Mouse (Mus musculus) forebrain, embryonic 15.5 days (tissue): ENCODE data around the gene Noxo1. TPM values are rescaled to one million over a fixed set of nuclear protein-coding genes. Genes with fewer than 3 reads are reported as not detected.
"Not testable (repeated sequence)": the region's sequence is repeated elsewhere in the genome, so short reads cannot be mapped to it uniquely, and the experiment has no call there.

Experiments used
- ATAC-seq: fragments of 200-750 bp; cut with Nextera tagmentation; replicated peaks from 2 replicates; pipeline ENCODE4 v1.8.0; 2017; ENCODE audit warnings: mild to moderate bottlenecking, moderate TSS enrichment, moderate library complexity
- H3K27ac ChIP-seq: fragments of 300-500 bp; sonication (generic); replicated peaks from 2 replicates; pipeline ENCODE4 v1.5.1; 2015; ENCODE audit warnings: mild to moderate bottlenecking, inconsistent platforms
- H3K27me3 ChIP-seq: fragments of 300-500 bp; sonication (generic); 2 replicates; pipeline ENCODE4 v1.6.1; 2015; ENCODE audit warnings: inconsistent platforms
- H3K36me3 ChIP-seq: fragments of 300-500 bp; sonication (generic); 2 replicates; pipeline ENCODE4 v1.6.1; 2015; ENCODE audit warnings: mild to moderate bottlenecking, inconsistent platforms
- H3K4me1 ChIP-seq: fragments of 300-500 bp; sonication (generic); 2 replicates; pipeline ENCODE4 v1.6.1; 2015; ENCODE audit warnings: inconsistent platforms
- H3K4me2 ChIP-seq: fragments of 300-500 bp; sonication (generic); replicated peaks from 2 replicates; pipeline ENCODE4 v1.6.1; 2015; ENCODE audit warnings: mild to moderate bottlenecking, inconsistent platforms
- H3K4me3 ChIP-seq: fragments of 300-500 bp; sonication (generic); 2 replicates; pipeline ENCODE4 v1.5.1; 2015; ENCODE audit warnings: mild to moderate bottlenecking, inconsistent platforms
- H3K9ac ChIP-seq: fragments of 300-500 bp; sonication (generic); replicated peaks from 2 replicates; pipeline ENCODE4 v1.6.1; 2015; ENCODE audit warnings: mild to moderate bottlenecking, inconsistent platforms
- H3K9me3 ChIP-seq: fragments of 300-500 bp; sonication (generic); 2 replicates; pipeline ENCODE4 v1.6.1; 2016; ENCODE audit warnings: inconsistent platforms
- WGBS: fragments of 180-500 bp; shearing (Covaris S2); methylation state at CpG from one replicate; pipeline ENCODE4 v1.1.7; 2015; ENCODE audit warnings: mixed read lengths; 5-methylcytosine and 5-hydroxymethylcytosine counted together
- polyA plus RNA-seq: library from polyadenylated mRNA; unstranded; fragments of >200 nt; fragmentation: Nextera tagmentation; extraction: Ambion mirVana; gene quantifications from 2 replicates; pipeline ENCODE4 v1.2.1, GENCODE M21; 2015

Gene Noxo1
- polyA plus RNA-seq, 1 experiment from 2014 or later: 2.0 TPM

DNA sequence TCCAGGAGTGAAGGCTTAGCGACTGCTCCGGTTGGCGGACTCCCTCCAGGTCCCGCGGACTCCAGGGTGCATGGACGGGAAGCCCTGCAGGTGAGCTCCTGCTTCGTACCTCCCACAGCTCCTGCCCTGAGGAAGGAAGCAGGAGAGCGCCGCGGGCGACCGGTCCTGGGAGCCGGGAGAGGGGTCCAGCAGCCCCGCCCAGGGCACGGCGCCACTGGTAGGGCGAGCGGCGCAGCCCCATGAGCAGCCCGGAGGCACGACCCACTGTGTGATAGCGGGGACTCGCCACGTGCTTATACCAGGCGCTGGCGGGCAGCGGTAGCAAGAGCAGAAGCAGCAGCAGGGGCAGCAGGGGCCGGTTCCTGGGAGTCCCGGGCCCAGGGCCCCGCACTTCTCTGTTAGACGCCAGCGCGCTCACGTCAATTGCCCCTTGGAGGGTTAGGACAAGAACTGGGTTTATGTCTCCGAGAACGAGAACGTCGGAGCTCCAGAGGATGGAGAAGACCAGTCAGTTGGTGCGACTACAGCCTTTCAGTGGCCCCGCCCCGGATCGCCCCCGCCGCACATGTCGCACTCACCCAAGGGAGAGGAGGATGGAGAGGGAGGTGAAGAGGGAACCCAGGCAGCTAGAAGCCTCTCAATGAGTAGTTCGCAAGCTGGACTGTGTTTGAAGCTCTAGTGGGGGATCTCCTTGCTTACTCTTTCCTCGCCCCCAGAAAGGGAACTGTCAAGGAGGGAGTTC, 37.8 kb upstream of the Noxo1 start, which contains the start of gene Npw:
Npw (minus strand) TSS at position 441 of the 742 bp plus-strand sequence.
- no peaks in the 10 kb centered on the region for H3K9me3 ChIP-seq
- no peak within 1 kb of the TSS for H3K27ac ChIP-seq
- 2% methylated on average over 47 of the region's 47 CpGs for WGBS
- H3K36me3 ChIP-seq: no peaks in the 10 kb centered on the region
- peaks cover 47% of the 10 kb centered on the region for H3K27me3 ChIP-seq
- peak within 1 kb of the TSS; percentile 32 for H3K4me3 ChIP-seq
- H3K4me1 ChIP-seq: peaks cover 12% of the 10 kb centered on the region
- H3K4me2 ChIP-seq: peak within 1 kb of the TSS; percentile 54
- peak within 1 kb of the TSS; percentile 48 for H3K9ac ChIP-seq
- no peak for ATAC-seq

DNA sequence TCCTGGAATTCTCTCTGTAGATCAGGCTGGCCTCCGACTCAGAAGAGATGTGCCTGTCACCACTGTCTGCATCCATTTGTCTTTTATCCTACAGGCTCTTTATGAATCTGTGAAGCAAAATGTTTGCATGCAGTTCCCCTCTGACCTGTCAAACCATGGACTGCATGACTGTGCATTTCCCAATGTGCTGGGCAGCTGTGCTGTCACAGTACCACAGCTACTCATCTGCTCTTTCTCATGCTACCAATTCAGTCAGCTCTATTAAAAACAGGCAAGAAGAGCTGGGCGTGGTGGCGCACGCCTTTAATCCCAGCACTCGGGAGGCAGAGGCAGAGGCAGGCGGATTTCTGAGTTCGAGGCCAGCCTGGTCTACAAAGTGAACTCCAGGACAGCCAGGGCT, 29.0 kb upstream of the Noxo1 start:
- not testable (repeated sequence) for H3K27me3 ChIP-seq, H3K27ac ChIP-seq, H3K36me3 ChIP-seq, H3K9me3 ChIP-seq, H3K4me2 ChIP-seq, ATAC-seq, H3K4me3 ChIP-seq, H3K9ac ChIP-seq
- WGBS: 64% methylated on average over 7 of the region's 7 CpGs
- H3K4me1 ChIP-seq: peaks cover 27% of the 10 kb centered on the region

DNA sequence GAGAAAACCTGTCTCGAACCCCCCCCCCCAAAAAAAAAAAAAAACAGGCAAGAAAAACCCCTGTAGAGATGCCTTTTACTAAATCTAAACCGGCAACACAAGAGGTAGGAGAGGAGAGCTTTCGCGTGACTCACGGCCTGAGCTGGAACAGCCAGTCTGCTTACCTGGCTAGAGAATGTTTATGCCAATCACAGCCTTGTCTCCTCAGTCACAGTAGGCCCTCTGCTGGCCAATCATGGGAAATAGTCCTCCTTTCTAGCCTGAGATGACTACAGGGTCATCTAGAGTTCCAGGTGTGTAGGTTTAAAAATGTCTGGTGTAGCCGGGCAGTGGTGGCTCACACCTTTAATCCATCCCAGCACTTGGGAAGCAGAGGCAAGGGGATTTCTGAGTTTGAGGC, 28.6 kb upstream of the Noxo1 start:
- Histone ChIP-seq H3K4me3 (no peak overlapping the region), H3K4me2 (no peak overlapping the region), H3K27ac (no peak overlapping the region), H3K27me3 (no peaks in the 10 kb centered on the region), H3K4me1 (peaks cover 31% of the 10 kb centered on the region), H3K9ac (no peak overlapping the region), H3K9me3 (no peaks in the 10 kb centered on the region), H3K36me3 (no peaks in the 10 kb centered on the region)
- ATAC-seq: no peak
- WGBS: 18% methylated on average over 6 of the region's 6 CpGs

DNA sequence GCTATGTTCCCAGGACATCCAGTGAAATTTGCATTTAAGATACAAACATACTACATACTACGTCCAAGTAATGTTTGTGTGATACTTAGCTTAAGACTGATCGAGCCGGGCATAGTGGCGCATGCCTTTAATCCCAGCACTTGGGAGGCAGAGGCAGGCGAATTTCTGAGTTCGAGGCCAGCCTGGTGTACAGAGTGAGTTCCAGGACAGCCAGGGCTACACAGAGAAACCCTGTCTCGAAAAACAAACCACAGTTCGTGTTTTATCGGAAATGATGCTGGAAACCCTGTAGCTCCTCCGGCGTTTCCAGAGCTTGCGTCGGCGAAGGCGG, 26.9 kb upstream of the Noxo1 start:
- Histone ChIP-seq H3K4me1 (peaks cover 31% of the 10 kb centered on the region), H3K27ac (peak overlapping the region; percentile 84), H3K9ac (peak overlapping the region; percentile 98), H3K4me2 (peak overlapping the region; percentile 73), H3K4me3 (peak overlapping the region; percentile 92)
- H3K9me3 ChIP-seq, H3K36me3 ChIP-seq, H3K27me3 ChIP-seq: not testable (repeated sequence)
- peak; percentile 47 for ATAC-seq
- 11% methylated on average over 15 of the region's 15 CpGs for WGBS

DNA sequence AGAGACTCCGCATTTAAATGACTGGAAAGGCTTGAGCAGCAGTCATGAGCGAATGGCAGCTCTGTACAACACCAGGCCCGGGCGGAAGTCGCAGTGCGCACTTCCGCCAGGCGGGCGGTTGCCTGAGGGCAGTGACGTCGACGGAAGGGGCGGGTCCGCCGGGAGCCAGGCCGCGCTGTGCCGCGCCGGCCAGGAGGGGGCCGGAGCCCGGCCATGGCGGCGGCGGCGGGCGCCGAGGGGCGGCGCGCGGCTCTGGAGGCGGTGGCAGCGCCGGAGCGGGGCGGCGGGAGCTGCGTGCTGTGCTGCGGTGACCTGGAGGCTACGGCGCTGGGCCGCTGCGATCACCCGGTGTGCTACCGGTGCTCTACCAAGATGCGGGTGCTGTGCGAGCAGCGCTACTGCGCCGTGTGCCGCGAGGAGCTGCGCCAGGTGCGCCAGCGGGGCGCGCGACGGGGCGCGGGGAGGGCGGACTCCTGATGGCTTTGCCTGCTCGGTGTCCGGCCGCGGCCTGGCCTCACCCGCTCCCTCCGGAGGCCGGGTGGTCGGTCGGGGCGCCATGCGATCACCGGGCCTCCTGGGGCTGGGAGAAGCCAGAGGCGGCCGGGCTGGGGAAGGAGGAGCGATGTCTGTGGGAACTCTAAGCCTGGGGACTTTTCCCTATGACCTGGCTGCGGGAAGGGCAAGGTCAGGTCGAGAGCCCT, 26.3 kb upstream of the Noxo1 start, which contains the start of gene Zfp598:
Zfp598 (plus strand) TSS at position 143 of the 701 bp plus-strand sequence.
- Histone ChIP-seq H3K9me3 (no peaks in the 10 kb centered on the region), H3K4me2 (peak within 1 kb of the TSS; percentile 73), H3K4me3 (peak within 1 kb of the TSS; percentile 92), H3K36me3 (no peaks in the 10 kb centered on the region), H3K27ac (peak within 1 kb of the TSS; percentile 84), H3K27me3 (no peaks in the 10 kb centered on the region), H3K9ac (peak within 1 kb of the TSS; percentile 98), H3K4me1 (peaks cover 34% of the 10 kb centered on the region)
- under 1% methylated on average over 69 of the region's 80 CpGs for WGBS
- ATAC-seq: peak; percentile 99

DNA sequence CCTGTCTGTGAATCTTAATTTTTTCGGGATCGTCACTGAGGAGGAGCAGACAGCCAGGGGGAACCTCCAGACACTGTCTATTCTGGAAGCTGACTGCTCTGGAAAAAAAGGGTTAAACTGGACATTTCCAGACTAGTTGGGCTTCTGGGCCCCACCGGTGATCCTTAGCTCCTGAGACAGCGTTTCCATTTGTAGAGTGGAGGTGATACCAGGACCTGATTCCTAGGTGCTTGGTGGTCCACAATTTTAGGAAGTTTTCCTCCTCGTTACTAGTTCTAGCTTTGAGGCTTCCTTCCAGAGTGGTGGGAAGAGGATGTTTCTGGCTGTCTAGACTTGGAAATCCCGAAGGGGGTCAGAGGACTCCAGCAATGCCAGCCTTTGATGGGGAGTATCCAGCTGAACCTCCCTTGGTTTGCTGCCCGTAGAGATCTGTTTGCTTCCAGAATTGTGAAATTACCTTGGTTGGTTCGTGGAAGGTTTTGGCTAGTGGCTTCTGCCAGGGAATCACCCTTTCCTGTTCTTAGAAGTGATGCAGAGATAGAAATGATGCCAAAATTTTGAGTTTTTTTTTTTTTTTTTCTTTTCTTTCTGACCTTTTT, 25.7 kb upstream of the Noxo1 start:
- Histone ChIP-seq H3K4me2 (peak overlapping the region; percentile 73), H3K9ac (peak overlapping the region; percentile 98), H3K9me3 (no peaks in the 10 kb centered on the region), H3K4me1 (peaks cover 34% of the 10 kb centered on the region), H3K4me3 (peak overlapping the region; percentile 92), H3K27ac (peak overlapping the region; percentile 84; the same call in 1 of the 2 replicates), H3K36me3 (no peaks in the 10 kb centered on the region), H3K27me3 (no peaks in the 10 kb centered on the region)
- no peak for ATAC-seq
- WGBS: 13% methylated on average over 8 of the region's 8 CpGs

DNA sequence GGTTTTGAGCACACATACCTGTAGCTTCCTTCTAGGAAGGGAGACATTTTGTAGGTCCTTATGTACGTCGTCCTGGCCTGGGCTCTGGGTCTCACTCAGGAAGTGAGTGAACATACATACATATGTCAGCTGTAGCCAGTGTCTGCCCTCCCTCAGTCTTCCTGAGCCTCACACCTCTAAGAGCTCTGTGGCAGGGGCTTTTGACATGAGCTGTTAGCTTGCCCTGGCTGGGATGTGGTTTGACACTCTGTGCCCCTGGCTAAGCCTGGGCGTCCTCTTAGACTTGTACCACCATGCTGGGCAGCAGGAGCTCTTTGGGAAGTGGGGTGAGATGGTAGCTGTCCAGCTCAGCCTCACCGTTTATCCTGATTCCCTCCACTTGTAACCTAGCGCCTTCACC, 24.7 kb upstream of the Noxo1 start:
- Histone ChIP-seq H3K27me3 (no peaks in the 10 kb centered on the region), H3K36me3 (no peaks in the 10 kb centered on the region), H3K9me3 (no peaks in the 10 kb centered on the region), H3K4me1 (peaks cover 34% of the 10 kb centered on the region), H3K4me3 (peak overlapping the region; percentile 92), H3K9ac (no peak overlapping the region), H3K27ac (no peak overlapping the region), H3K4me2 (peak overlapping the region; percentile 73)
- no peak for ATAC-seq
- 70% methylated on average over 5 of the region's 5 CpGs for whole genome bisulfite sequencing

DNA sequence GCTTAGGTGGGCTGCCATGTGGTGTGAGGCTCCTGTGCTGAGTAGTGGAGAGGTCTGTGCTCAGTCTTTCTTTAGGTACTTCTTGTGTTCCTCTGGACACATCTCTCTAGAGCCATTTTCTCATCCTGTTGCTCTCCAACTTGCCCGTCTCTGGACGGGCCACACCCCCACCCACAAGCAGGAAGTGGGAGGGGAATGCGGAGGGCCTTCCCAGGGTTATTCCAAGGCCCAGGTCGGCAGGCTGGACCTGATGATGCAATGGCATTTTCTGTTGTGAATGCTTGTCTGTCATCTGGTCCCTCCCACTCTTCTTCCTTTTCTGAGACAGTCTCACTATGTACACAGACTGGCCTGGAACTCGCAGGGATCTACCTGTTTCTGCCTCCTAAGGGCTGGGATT, 23.9 kb upstream of the Noxo1 start:
- Histone ChIP-seq H3K9me3 (no peaks in the 10 kb centered on the region), H3K4me1 (peaks cover 34% of the 10 kb centered on the region), H3K4me2 (no peak overlapping the region), H3K9ac (no peak overlapping the region), H3K4me3 (no peak overlapping the region), H3K36me3 (peaks cover 7% of the 10 kb centered on the region; the same call in 1 of the 2 replicates), H3K27me3 (no peaks in the 10 kb centered on the region), H3K27ac (no peak overlapping the region)
- WGBS: 38% methylated on average over 5 of the region's 5 CpGs
- ATAC-seq: no peak

DNA sequence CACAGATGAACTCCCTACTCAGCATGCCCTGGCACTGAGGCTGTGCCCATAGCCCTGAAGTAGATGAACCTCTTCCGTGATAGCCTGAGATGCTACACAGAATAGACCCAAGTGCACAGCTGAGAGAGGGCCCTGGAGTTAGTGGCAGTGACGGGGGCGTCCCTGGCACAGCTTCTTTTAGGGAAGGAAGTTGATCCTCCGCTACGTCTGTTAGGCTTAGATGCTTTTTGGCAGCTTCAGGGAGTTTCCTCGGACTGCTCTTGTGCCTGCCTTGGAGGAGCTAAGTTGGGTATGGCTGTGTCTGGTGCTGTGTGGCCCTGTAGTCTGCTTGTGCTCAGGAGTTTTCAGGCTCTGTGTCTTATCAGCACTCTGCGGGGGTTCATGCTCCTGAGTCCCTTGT, 21.8 kb upstream of the Noxo1 start:
- WGBS: 76% methylated on average over 7 of the region's 7 CpGs
- H3K9me3 ChIP-seq: no peaks in the 10 kb centered on the region
- no peak overlapping the region for H3K27ac ChIP-seq
- no peak overlapping the region for H3K4me3 ChIP-seq
- 0 out of 2 replicates have a peak overlapping the region, but pooled peaks have one; percentile 9 for H3K9ac ChIP-seq
- H3K36me3 ChIP-seq: peaks cover 27% of the 10 kb centered on the region
- no peaks in the 10 kb centered on the region for H3K27me3 ChIP-seq
- H3K4me2 ChIP-seq: no peak overlapping the region
- ATAC-seq: no peak
- H3K4me1 ChIP-seq: peaks cover 28% of the 10 kb centered on the region

DNA sequence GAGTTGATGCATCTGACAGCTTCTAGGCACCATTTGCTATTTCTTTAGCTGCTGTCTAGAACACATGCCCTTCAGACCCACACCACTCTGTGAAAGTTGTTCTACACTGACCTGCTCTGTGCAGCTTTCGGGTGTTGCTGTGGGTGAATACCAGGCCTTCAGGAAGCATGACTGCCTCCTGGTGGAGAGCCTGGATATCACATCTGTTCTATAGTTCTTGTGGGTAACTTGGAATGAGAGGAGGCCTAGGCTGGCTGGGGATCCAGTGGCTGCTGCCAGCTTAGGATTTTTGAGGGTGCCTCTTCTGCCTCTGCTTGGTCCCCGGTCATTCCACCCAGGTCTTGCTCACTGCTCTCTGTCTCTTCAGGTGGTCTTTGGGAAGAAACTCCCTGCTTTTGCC, 19.8 kb upstream of the Noxo1 start:
- Histone ChIP-seq H3K4me1 (peaks cover 15% of the 10 kb centered on the region), H3K27me3 (no peaks in the 10 kb centered on the region), H3K9me3 (no peaks in the 10 kb centered on the region), H3K4me3 (no peak overlapping the region), H3K36me3 (peaks cover 45% of the 10 kb centered on the region), H3K9ac (no peak overlapping the region), H3K4me2 (no peak overlapping the region), H3K27ac (no peak overlapping the region)
- ATAC-seq: 0 out of 2 replicates have a peak, but pooled peaks have one; percentile 23
- WGBS: 48% methylated on average over 2 of the region's 2 CpGs

DNA sequence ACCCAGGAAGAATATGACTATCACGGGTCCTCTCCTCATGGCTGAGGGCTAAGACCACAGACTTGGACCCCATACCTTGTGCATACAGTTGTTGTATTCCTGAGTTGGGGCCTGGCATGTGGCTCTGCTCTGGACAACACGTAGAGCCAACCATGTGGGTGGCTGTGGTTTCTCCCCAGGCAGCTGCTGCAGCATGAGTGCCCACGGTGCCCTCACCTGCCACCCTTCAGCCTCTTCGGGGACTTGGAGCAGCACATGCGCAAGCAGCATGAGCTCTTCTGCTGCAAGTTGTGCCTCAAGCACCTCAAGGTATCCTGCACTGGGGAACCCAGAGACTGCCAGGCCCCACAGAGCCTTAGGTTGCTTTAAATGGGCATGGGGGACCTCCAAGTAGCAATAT, 19.2 kb upstream of the Noxo1 start:
- no peak for ATAC-seq
- whole genome bisulfite sequencing: 95% methylated on average over 5 of the region's 5 CpGs
- Histone ChIP-seq H3K4me2 (no peak overlapping the region), H3K4me1 (peaks cover 8% of the 10 kb centered on the region), H3K4me3 (no peak overlapping the region), H3K27ac (no peak overlapping the region), H3K36me3 (peaks cover 49% of the 10 kb centered on the region), H3K9me3 (no peaks in the 10 kb centered on the region), H3K27me3 (no peaks in the 10 kb centered on the region), H3K9ac (no peak overlapping the region)

DNA sequence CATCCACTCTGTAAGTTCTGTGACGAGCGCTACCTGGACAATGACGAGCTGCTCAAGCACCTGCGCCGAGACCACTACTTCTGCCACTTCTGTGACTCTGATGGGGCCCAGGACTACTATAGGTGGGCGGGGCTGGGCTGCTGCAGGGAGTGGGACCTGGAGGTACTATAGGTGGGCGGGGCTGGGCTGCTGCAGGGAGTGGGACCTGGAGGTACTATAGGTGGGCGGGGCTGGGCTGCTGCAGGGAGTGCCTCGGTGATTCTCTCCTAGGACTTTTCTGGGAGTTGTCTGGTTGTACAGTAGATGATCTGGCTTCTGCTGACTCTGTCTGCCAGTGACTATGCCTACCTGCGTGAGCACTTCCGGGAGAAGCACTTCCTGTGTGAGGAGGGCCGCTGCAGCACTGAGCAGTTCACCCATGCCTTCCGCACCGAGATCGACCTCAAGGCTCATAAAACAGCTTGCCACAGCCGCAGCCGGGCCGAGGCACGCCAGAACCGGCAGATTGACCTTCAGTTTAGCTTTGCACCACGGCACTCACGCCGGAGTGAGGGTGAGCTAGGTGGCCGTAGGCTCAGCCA, 18.4 kb upstream of the Noxo1 start:
- H3K9ac ChIP-seq: no peak overlapping the region
- WGBS: 91% methylated on average over 24 of the region's 24 CpGs
- H3K36me3 ChIP-seq: peaks cover 54% of the 10 kb centered on the region
- H3K4me1 ChIP-seq: peaks cover 3% of the 10 kb centered on the region
- H3K4me3 ChIP-seq: no peak overlapping the region
- no peaks in the 10 kb centered on the region for H3K9me3 ChIP-seq
- no peak for ATAC-seq
- no peaks in the 10 kb centered on the region for H3K27me3 ChIP-seq
- no peak overlapping the region for H3K27ac ChIP-seq
- no peak overlapping the region for H3K4me2 ChIP-seq
